ENCODE assay signal across 12 mouse cellular contexts in genomic region chr17:17845187-17846027, GRCm38 (mm10). TPM values are rescaled to one million over a fixed set of nuclear protein-coding genes. Genes with fewer than 3 reads are reported as not detected.
DNase-seq lines count a peak whose midpoint lies in the region; ATAC-seq and TF ChIP-seq lines count a peak whose summit lies in the region.
"Had no signal": no experiment of that assay in that cellular context is flagged by ENCODE, and none has a peak within 500 bp of the region (broad histone marks: within the 10 kb centered on the region; RNA-seq: fewer than 3 reads in every experiment).

No protein-coding gene starts in this region.

- no peak overlapping the region for H3K4me2 ChIP-seq in heart, embryonic 12.5 days
- no peak overlapping the region for H3K4me2 ChIP-seq in neural tube, embryonic 15.5 days
- H3K4me2 ChIP-seq in midbrain, embryonic 15.5 days = no peak overlapping the region
- H3K4me2 ChIP-seq: liver, embryonic 15.5 days had no signal

- H3K9me3 ChIP-seq in heart, embryonic 12.5 days (replicated peaks) = no peaks in the 10 kb centered on the region
- H3K9me3 ChIP-seq in neural tube, embryonic 15.5 days (replicated peaks) = no peaks in the 10 kb centered on the region
- no peaks in the 10 kb centered on the region for H3K9me3 ChIP-seq in midbrain, embryonic 15.5 days
- H3K9me3 ChIP-seq: liver, embryonic 15.5 days had no signal

- H3K4me3 ChIP-seq in heart, adult 2 months = no peak overlapping the region
- H3K4me3 ChIP-seq in heart, embryonic 12.5 days = no peak overlapping the region
- H3K4me3 ChIP-seq in neural tube, embryonic 15.5 days (replicated peaks) = no peak overlapping the region
- no peak overlapping the region for H3K4me3 ChIP-seq in midbrain, embryonic 15.5 days
- H3K4me3 ChIP-seq: liver, embryonic 15.5 days had no signal

- TF ChIP-seq POLR2A in heart, adult 2 months (IDR thresholded peaks at IDR 0.05; ENCODE audit: insufficient read depth, low read depth, low read length) = no peak

- H3K79me2 ChIP-seq in heart, adult 2 months (replicated peaks; ENCODE audit: control insufficient read depth, insufficient read depth, low read length) = no peaks in the 10 kb centered on the region

- peak; percentile 46 for TF ChIP-seq CTCF in heart, adult 2 months (IDR thresholded peaks at IDR 0.05)

- 73% methylated on average over 10 of the region's 10 CpGs for WGBS in heart, adult 2 months
- WGBS in heart, embryonic 12.5 days = 71% methylated on average over 10 of the region's 10 CpGs
- WGBS in neural tube, embryonic 15.5 days = 73% methylated on average over 10 of the region's 10 CpGs
- 71% methylated on average over 10 of the region's 10 CpGs for WGBS in midbrain, embryonic 15.5 days

- DNase-seq in heart, adult 2 months = no peak
- DNase-seq in right cerebral cortex, adult 2 months (ENCODE audit: low spot score in 2 of 2) = peak; percentile 39 to 50
- no peak for DNase-seq in right cerebral cortex, postnatal 36 days (ENCODE audit: low spot score in 2 of 2)
- peak; percentile 38 for DNase-seq in ZHBTc4 (ENCODE audit: low read depth, low spot score)
- DNase-seq: heart, adult 11 months had no signal

- no peak overlapping the region for H3K9ac ChIP-seq in heart, adult 2 months (ENCODE audit: low read depth, low read length)
- no peak overlapping the region for H3K9ac ChIP-seq in heart, embryonic 12.5 days
- no peak overlapping the region for H3K9ac ChIP-seq in neural tube, embryonic 15.5 days (replicated peaks)
- H3K9ac ChIP-seq in midbrain, embryonic 15.5 days = no peak overlapping the region
- H3K9ac ChIP-seq: liver, embryonic 15.5 days had no signal

- no peak overlapping the region for H3K27ac ChIP-seq in heart, adult 2 months
- H3K27ac ChIP-seq in heart, embryonic 12.5 days (ENCODE audit: poor library complexity, severe bottlenecking) = no peak overlapping the region
- no peak overlapping the region for H3K27ac ChIP-seq in neural tube, embryonic 15.5 days (replicated peaks)
- no peak overlapping the region for H3K27ac ChIP-seq in midbrain, embryonic 15.5 days
- H3K27ac ChIP-seq: liver, embryonic 15.5 days had no signal

- ATAC-seq in heart, embryonic 12.5 days (ENCODE audit: insufficient number of reproducible peaks, low FRiP score) = no peak
- peak; percentile 67 for ATAC-seq in megakaryocyte-erythroid progenitor cell, adult 5-6 weeks (replicated peaks; ENCODE audit: low FRiP score, low TSS enrichment, poor library complexity, severe bottlenecking)
- no peak for ATAC-seq in neural tube, embryonic 15.5 days (ENCODE audit: low FRiP score)
- ATAC-seq in midbrain, embryonic 15.5 days (replicated peaks) = no peak

- H3K4me1 ChIP-seq in heart, adult 2 months (ENCODE audit: control insufficient read depth, insufficient read depth, low read length) = no peaks in the 10 kb centered on the region
- peaks cover 7% of the 10 kb centered on the region; the same call in 1 of the 2 replicates for H3K4me1 ChIP-seq in heart, embryonic 12.5 days (replicated peaks)
- H3K4me1 ChIP-seq in neural tube, embryonic 15.5 days = no peaks in the 10 kb centered on the region
- no peaks in the 10 kb centered on the region for H3K4me1 ChIP-seq in midbrain, embryonic 15.5 days

- intact Hi-C loops in heart, adult 2 months (cut with DNase I) = no loop called here

- H3K36me3 ChIP-seq in heart, adult 2 months (ENCODE audit: control insufficient read depth, insufficient read depth, low read length) = no peaks in the 10 kb centered on the region
- H3K36me3 ChIP-seq in heart, embryonic 12.5 days = peaks cover 16% of the 10 kb centered on the region
- H3K36me3 ChIP-seq in neural tube, embryonic 15.5 days = peaks cover 2% of the 10 kb centered on the region; the same call in 1 of the 2 replicates
- H3K36me3 ChIP-seq in midbrain, embryonic 15.5 days (replicated peaks) = no peaks in the 10 kb centered on the region

- TF ChIP-seq EP300 in heart, adult 2 months (IDR thresholded peaks at IDR 0.05; ENCODE audit: insufficient read depth, low read depth, low read length) = no peak

- no peaks in the 10 kb centered on the region for H3K27me3 ChIP-seq in heart, adult 2 months (ENCODE audit: control insufficient read depth, insufficient read depth, low read length)
- H3K27me3 ChIP-seq in heart, embryonic 12.5 days (replicated peaks) = peaks cover 18% of the 10 kb centered on the region
- H3K27me3 ChIP-seq in neural tube, embryonic 15.5 days (replicated peaks) = no peaks in the 10 kb centered on the region
- no peaks in the 10 kb centered on the region for H3K27me3 ChIP-seq in midbrain, embryonic 15.5 days (replicated peaks)

RNA-seq across cellular contexts. Expression of gene Has1, which starts 9.6 kb away (rescaled TPM):
- total RNA-seq in heart, adult 2 months (2021) = under 1 TPM; 0.18 to 0.25 TPM
- polyA plus RNA-seq in heart, adult 2 months (2012; rRNA removed) = 0.64 and 0.80 TPM in 2 replicates
- 0.80 and 1.0 TPM in 2 replicates for polyA plus RNA-seq in heart, embryonic 12.5 days (2016; fragmentation: Nextera tagmentation; extraction: Ambion mirVana)
- total RNA-seq in megakaryocyte-erythroid progenitor cell, adult 5-6 weeks (2014; fragmentation: Nextera tagmentation) = not detected in 2 replicates
- not detected in 2 replicates for total RNA-seq in megakaryocyte-erythroid progenitor cell, adult 5-6 weeks (2017)
- polyA plus RNA-seq in neural tube, embryonic 15.5 days (2015; fragmentation: Nextera tagmentation; extraction: Ambion mirVana) = 1.4 and 1.9 TPM in 2 replicates
- polyA plus RNA-seq in midbrain, embryonic 15.5 days (2015; fragmentation: Nextera tagmentation; extraction: Ambion mirVana) = 1.2 and 1.6 TPM in 2 replicates

RNA-seq across cellular contexts. Expression of gene Spaca6, which starts 18.4 kb away (rescaled TPM):
- 10 to 100 TPM in 1 of 2 experiments, 1 to 10 TPM in 1; 9.2 to 15.3 TPM for total RNA-seq in heart, adult 2 months (2021)
- polyA plus RNA-seq in heart, adult 2 months (2012; rRNA removed) = 17.8 and 19.3 TPM in 2 replicates
- 33.3 and 34.8 TPM in 2 replicates for polyA plus RNA-seq in heart, embryonic 12.5 days (2016; fragmentation: Nextera tagmentation; extraction: Ambion mirVana)
- total RNA-seq in megakaryocyte-erythroid progenitor cell, adult 5-6 weeks (2014; fragmentation: Nextera tagmentation) = 2.9 and 4.6 TPM in 2 replicates
- 0.69 TPM in 1 of 2 replicates, not detected in the other for total RNA-seq in megakaryocyte-erythroid progenitor cell, adult 5-6 weeks (2017)
- 21.8 and 29.6 TPM in 2 replicates for polyA plus RNA-seq in neural tube, embryonic 15.5 days (2015; fragmentation: Nextera tagmentation; extraction: Ambion mirVana)
- 30.3 and 33.3 TPM in 2 replicates for polyA plus RNA-seq in midbrain, embryonic 15.5 days (2015; fragmentation: Nextera tagmentation; extraction: Ambion mirVana)

RNA-seq across cellular contexts. Expression of gene Fpr1, which starts 38.3 kb away (rescaled TPM):
- total RNA-seq in heart, adult 2 months (2021) = not detected
- 0.53 and 0.66 TPM in 2 replicates for polyA plus RNA-seq in heart, adult 2 months (2012; rRNA removed)
- polyA plus RNA-seq in heart, embryonic 12.5 days (2016; fragmentation: Nextera tagmentation; extraction: Ambion mirVana) = not detected in 2 replicates
- total RNA-seq in megakaryocyte-erythroid progenitor cell, adult 5-6 weeks (2014; fragmentation: Nextera tagmentation) = not detected in 2 replicates
- not detected in 2 replicates for total RNA-seq in megakaryocyte-erythroid progenitor cell, adult 5-6 weeks (2017)
- 0.15 and 0.23 TPM in 2 replicates for polyA plus RNA-seq in neural tube, embryonic 15.5 days (2015; fragmentation: Nextera tagmentation; extraction: Ambion mirVana)
- 0.22 and 0.25 TPM in 2 replicates for polyA plus RNA-seq in midbrain, embryonic 15.5 days (2015; fragmentation: Nextera tagmentation; extraction: Ambion mirVana)
- polyA plus RNA-seq: neural tube, embryonic 11.5 days had no signal

RNA-seq across cellular contexts. Expression of gene Fpr2, which starts 42.2 kb away (rescaled TPM):
- under 1 TPM in 1 of 2 experiments, not detected in 1; 0.39 TPM for total RNA-seq in heart, adult 2 months (2021)
- 0.29 and 0.49 TPM in 2 replicates for polyA plus RNA-seq in heart, adult 2 months (2012; rRNA removed)
- polyA plus RNA-seq in heart, embryonic 12.5 days (2016; fragmentation: Nextera tagmentation; extraction: Ambion mirVana) = not detected in 2 replicates
- total RNA-seq in megakaryocyte-erythroid progenitor cell, adult 5-6 weeks (2014; fragmentation: Nextera tagmentation) = not detected in 2 replicates
- total RNA-seq in megakaryocyte-erythroid progenitor cell, adult 5-6 weeks (2017) = 0.56 and 1.4 TPM in 2 replicates
- polyA plus RNA-seq in neural tube, embryonic 15.5 days (2015; fragmentation: Nextera tagmentation; extraction: Ambion mirVana) = 0.44 TPM in 1 of 2 replicates, not detected in the other
- polyA plus RNA-seq in midbrain, embryonic 15.5 days (2015; fragmentation: Nextera tagmentation; extraction: Ambion mirVana) = not detected in 2 replicates
- polyA plus RNA-seq: neural tube, embryonic 11.5 days had no signal

RNA-seq across cellular contexts. Expression of gene Fpr3, which starts 42.2 kb away (rescaled TPM):
- not detected for total RNA-seq in heart, adult 2 months (2021)
- polyA plus RNA-seq in heart, adult 2 months (2012; rRNA removed) = not detected in 2 replicates
- polyA plus RNA-seq in heart, embryonic 12.5 days (2016; fragmentation: Nextera tagmentation; extraction: Ambion mirVana) = not detected in 2 replicates
- total RNA-seq in megakaryocyte-erythroid progenitor cell, adult 5-6 weeks (2014; fragmentation: Nextera tagmentation) = not detected in 2 replicates
- total RNA-seq in megakaryocyte-erythroid progenitor cell, adult 5-6 weeks (2017) = not detected in 2 replicates
- not detected in 2 replicates for polyA plus RNA-seq in neural tube, embryonic 15.5 days (2015; fragmentation: Nextera tagmentation; extraction: Ambion mirVana)
- polyA plus RNA-seq in midbrain, embryonic 15.5 days (2015; fragmentation: Nextera tagmentation; extraction: Ambion mirVana) = not detected in 2 replicates
- polyA plus RNA-seq: large intestine, adult 2 months; liver, embryonic 15.5 days; neural tube, embryonic 11.5 days had no signal

Comparison
In these comparisons a context has a peak if more than half of its experiments do, and no peak if none do; other contexts are left out.
1. DNase-seq: peak in right cerebral cortex, adult 2 months (2 of 2) and ZHBTc4 (single experiment); none in heart, adult 2 months (0 of 2) and right cerebral cortex, postnatal 36 days (0 of 2).